Mouse (Mus musculus) E14TG2a.4 (cell line): ENCODE data around the gene C130050O18Rik.

Source experiments
- CTCF ChIP-seq: conservative IDR thresholded peaks from 2 replicates; pipeline ENCODE4 v1.5.1; 2014; ENCODE audit warnings: low read length
- NANOG ChIP-seq: IDR thresholded peaks from 2 replicates; pipeline ENCODE4 v1.6.1; 2014; ENCODE audit warnings: borderline replicate concordance, low read length, mixed read lengths
- POU5F1 ChIP-seq: IDR thresholded peaks from 2 replicates; pipeline ENCODE4 v1.6.1; 2014; ENCODE audit warnings: low read length, borderline replicate concordance

- TF ChIP-seq CTCF, result no peak
- TF ChIP-seq POU5F1, result no peak
- TF ChIP-seq NANOG, result no peak
These were observed 3.4 kb downstream of the C130050O18Rik start for GRCm38 (mm10) chr5:139408511-139408910.
